Mouse (Mus musculus) left cerebral cortex, adult 8-10 months (tissue): ENCODE results near the gene Omp. TPM values are rescaled to one million over a fixed set of nuclear protein-coding genes. Genes with fewer than 3 reads are reported as not detected.
A peak's percentile ranks its signal among the peaks of the same experiment; 100 is the strongest.

Experiments
- DNase-seq, 2 experiments: peaks; one replicate each; pipeline ENCODE4 v3.0.0; 2022; ENCODE audit warnings: low spot score in 2 of 2
- total RNA-seq, 4 experiments: library from RNA; stranded (reverse); gene quantifications; 2 replicates each; pipeline ENCODE4 v1.2.4; 2022

Omp gene
- total RNA-seq, 4 experiments from 2014 or later: 0.55 to 1.4 (median 0.73) TPM

DNA sequence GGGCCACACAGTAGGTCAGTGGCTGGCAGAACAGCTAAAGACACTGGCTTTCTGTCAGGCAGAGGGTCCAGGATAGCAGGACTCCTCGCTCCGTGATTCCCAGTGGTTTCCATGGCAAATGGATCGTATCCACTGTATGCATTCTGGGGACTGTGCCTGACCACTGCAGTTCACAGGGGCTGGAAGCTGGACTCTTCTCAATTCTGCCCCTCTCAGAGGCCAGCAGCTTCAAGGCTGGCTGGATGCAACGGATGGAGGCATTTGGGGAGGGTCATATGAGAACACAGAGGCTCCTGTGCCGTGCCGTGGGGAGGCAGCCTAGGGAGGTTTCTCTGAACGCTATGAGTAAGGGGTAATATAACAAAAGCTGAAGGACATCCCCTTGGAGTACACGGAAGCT is 3.1 kb downstream of the Omp start:
- no peak for DNase-seq

DNA sequence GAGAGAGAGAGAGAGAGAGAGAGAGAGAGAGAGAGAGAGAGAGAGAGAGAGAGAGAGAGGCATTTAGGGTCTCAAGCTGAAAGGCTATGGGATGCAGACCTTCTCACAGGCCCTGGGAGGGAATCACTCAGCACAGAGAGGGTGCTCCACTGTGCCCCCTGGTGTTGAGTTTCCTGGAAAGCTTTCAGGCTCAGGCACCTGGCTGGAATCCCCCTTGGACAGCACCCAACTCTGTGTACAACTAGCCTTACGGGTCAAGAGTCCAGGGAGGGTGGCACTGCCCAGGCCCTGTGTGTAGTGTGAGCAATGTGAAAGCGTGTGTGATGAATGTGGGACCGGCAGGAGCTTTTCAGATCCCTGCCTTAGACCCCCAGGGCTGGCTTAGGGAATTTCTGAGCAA is 4.1 kb downstream of the Omp start:
- DNase-seq: no peak

DNA sequence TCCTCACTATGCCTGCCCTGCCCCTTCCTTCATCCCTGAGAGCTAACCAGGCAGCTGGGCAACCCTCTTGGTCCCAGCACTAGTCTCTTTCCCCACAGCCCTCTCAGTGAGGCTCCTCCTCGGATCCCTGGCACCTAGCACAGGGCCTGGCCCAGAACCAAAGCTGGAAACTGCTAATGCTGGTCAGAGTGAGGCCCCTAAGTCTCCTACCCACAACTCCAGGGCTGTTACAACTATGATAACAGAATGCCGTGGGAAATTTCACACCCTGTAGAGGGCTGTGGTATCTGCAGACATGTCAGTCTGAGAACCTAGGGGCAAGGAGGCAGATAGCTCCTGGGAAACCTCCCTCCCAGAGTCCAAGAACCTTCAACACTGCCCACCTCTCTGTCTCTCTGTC is 4.7 kb downstream of the Omp start:
- DNase-seq: no peak

DNA sequence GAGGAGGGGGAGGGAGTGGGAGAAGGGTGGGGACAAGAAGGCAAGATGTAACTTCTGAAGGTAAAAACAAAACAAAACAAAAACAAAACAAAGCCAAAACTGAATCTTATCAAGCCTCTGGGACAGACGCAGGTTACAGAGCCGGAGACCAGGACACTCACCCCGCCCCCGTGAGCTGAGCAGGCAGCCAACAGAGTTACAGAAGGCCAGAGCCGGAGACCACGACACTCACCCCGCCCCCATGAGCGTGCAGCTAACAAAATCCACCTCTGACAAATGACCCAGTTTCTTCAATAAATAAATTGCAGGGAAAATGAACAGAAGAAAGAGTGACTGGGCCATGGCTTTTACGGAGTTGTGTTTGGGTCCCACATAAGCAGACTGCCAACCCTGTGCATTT is 6.1 kb downstream of the Omp start:
- DNase-seq: no peak

DNA sequence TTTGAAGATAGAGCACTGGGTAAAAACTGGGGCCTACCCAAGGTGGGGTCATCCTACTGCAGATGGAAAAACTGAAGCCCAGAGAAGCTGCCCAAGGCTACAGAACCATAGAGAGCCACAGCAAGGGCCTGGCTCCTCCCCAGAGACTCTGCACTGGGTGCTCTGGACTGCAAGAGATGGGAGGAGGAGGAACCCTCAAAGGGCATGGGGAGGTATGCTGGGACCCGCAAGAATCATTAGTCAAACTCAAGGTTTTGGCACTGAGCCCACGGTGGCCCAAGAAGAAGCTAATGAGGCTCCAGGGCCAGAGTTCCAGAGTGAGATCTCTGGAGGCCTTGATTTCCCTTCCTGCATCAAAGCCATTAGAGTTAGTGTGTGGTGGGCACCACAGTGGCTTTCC is 7.3 kb downstream of the Omp start:
- DNase-seq: no peak

DNA sequence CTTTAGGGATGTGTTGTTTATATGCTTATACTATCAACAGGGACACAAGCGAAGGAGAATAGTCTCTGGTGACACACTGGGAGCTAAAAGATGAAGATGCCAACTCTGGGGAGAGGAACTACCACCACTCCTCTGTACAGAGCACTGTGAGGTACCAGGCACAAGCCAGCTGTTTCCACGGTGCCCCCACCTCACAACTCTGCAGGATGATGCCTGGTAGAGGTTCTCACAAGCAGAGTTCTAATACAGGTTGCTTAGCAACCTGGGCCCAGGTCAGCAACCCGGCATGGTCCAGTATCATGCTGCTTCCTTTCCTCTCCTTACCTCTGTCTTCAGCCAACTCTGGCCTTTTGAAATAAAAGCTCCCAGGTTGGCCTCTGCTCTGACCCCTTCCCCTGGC is 7.7 kb downstream of the Omp start:
- DNase-seq: no peak

DNA sequence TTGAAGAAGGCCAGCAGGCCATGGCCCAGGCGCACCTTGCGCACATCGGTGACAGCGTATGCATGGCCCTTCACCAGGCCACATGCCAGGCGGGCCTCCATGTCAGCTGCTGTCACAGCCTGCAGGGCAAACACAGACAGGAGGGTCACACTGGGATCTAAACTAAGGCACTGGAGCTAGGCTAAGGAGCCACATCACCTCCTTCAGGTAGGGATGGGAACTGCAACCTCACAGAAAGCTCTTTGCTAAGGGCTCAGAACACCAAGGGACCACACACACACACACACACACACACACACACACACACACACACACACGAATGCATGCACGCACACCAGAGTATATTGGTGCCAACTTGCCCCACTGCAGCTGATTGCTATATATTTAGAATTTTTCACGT is 13.6 kb downstream of the Omp start:
- DNase-seq: no peak

DNA sequence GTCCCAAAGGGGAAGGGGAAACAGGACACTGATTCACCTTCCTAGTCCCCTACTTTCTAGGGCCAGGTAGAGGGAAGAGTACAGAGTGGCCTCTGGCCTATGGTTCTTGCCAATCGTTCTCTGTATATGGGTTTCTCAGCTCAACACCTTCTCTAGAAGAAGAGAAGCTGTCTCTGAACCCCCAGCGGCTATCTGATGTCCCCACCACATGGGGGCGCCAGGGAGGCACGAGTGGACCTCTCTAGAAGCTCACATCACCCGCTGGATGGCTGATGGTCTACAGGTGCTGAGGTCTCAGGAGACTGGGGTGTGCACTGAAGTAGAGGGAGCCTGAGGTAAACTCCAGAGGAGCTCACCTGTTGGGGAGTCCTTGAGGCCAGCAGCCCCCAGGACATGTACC is 19.8 kb downstream of the Omp start:
- no peak for DNase-seq

DNA sequence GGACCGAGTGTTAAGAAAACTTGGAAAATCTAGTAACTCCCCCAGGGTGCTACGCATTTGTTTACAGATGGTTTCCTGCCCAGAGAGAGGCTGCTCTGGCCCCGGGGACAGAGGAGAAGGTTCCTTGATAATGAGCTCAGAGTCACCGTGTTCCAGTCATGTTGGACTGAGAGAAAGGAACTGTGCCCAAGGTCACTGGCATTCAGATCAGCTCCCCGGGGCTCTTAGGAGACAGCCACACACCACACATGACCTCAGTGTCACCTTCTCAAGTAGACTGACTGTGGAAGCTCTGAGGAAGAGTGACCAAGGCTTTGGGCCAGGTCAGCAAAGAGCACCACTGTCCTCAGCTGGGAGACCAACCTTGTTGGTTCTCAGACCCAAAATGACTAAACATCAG is 20.6 kb downstream of the Omp start:
- DNase-seq: no peak

DNA sequence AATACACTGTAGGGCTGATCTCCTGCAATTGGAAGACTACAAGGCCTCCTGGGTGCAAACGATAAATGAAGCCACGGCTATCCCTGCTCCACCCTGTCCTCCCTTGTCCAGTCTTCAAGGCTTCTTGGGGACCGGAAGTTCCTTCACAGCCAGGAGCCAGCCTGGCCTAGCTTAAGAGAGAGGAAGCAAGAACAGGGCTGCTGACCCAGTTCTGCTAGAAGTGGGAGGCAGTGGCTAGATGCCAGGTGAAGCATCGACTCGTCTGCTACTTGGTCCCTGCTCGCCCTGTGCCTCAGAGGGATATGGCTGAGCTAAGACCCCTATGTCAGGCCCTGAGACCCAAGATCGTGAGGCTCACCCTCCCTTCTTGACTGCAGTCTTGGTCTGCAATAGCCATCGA is 23.6 kb downstream of the Omp start:
- DNase-seq: no peak

DNA sequence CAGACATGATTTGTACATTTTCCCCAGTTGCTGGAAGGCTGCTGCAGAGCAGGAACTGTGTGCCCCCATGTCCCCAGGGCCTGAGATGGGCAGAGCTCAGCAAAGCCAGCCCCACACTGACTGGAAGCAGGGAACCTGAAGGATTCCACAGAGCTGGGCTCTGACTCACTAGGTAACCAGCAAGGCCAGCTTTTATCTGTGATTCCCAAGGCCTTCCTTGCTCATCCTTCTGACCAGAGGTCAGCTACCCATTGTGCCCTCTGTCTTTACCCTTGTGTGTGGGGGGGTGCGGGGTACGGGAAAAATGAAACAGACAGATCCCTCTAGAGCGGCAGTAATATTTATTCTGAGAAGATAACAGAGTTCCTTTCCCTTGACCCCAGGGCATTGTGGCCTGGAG is 24.1 kb downstream of the Omp start:
- DNase-seq: no peak

DNA sequence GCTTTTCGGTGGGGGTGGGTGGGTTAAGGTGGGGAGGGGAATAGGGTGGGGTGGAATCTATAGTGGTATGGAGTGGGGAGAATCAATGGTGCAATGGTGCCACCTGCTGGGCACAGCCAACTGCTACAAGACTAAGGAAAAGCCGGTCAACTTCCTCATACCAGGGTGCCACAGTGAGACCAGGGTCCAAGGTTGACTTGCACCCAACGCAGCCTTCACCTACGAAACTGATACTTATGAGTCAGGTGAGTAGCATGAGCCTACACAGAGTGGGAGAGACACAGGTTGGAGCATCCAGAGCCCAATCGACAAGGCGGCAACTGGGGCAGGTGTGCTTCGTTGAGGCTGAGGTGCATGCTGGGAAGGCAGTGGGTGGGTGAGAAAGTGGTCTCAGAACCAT is 25.0 kb downstream of the Omp start:
- DNase-seq: peak in 1 of 2 experiments; percentile 59

DNA sequence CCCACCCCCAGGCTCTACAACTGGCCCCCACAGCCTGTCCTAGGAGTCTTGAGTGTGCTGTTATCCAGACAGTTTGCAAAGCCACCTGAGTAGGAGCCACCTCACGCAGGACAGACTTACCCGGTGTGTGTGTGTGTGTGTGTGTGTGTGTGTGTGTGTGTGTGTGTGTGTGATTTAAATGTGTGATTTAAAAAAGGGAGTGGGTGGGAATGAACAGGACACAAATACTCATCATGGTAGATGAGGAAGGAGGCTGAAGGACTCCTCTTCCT is 25.4 kb downstream of the Omp start:
- DNase-seq: no peak

DNA sequence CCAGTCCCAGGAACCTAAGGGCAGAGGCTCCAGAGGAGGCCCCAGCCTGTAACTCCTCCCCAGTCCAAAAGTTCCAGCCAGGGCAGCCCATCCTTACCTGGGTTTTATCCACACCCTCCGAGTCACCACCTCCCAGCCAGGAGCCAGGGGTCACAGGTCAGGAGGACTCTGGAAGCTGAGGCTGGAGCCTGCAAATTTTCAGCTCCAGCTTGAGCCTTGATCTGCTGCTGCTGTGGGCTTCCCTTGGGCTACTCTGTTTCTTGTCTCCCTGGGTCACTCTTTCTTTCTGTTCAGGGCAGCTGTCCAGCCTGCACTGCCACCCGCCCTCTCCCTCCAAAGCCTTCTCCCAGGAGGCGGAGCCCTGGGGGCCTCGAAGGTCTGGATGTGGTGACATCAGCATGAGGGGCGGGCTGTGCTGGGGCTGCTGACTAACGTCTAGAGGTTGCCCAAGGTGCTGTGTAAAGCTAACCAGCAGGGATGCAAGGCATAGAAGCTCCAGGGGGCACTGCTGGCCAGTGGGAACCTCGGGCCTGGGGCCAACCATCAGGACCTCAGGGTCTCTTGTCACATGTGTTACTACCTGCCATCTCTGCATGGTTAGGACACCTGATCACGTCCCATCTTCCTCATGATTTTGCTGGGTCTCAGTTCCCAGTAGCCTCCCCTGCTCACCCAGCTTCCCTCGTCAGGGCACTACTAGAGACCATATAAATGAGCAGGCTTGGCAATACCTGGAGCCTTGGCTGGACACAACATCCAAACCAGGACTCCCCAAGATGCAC is 25.9 kb downstream of the Omp start, which contains the start of gene Myo7a:
Gene Myo7a, minus strand, starts transcription at position 346 of the 782 bp plus-strand sequence.
- no peak for DNase-seq

DNA sequence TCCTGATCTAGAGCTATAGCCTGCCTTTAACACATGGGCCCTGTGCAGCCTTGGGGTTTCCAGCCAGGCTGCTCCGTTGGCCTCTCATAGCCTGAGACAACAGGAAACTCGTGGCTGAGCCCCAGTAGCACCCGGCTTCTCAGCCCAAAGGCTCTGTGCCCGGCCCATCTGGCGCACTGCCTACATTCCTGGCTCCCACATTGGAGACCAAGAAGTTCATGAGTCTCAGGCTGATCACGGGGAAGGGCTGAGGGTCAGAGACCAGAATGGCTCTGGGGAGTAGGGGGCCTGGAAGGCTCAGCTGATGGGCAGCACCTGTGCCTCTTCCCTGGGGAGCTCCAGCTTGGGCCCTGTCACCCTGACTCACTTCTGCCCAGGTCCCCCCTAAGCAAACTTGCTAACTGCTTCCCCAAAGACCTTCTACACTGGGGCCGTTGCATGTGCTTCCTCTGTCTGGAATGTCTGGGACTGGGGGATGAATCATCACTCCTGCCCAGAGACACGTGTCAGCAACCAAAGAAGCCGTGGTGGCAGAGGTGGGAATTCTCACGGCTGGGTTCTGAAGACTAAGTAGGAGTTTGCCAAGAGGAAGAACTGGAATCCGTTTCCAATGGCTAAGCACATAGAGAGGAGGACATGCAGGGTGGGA is 28.2 kb downstream of the Omp start:
- DNase-seq: no peak

DNA sequence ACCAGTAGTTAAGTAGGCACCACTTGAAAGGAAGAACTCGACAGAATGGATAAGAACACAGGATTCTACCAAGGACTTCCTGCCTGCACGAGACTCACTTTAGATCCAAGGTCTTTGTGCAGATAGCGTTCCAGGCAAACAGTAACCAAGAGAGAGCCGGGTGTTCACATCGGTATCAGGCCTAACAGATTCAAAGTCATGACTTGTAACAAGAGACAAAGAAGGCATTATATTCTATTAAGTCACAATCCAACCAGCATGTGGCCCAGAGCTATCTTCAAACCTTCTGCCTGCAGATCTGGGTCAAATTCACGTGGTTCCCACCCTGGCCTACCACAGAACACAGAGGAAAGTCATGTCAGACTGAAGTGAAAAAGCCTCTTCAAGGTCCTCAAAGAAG is 30.6 kb downstream of the Omp start:
- no peak for DNase-seq

DNA sequence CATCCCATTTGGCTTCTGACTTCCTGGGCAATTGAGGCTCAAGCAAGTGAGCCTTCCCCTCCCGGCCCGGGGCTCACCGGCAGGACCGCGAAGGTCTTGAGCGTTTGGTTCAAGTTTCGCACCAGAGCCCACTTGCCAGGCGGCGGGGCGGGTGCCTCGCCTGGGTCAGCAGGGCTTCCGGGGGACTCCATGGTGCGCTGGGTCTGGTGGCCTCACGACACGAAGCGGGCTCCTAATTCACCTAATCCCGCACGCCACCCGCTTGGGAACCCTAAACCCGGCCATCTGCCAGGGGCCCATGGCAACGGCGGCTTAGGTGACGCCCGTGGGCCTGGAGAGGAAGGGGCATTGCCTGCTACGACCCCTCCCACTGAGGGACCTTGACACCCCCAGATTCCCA is 34.1 kb downstream of the Omp start:
- DNase-seq: no peak

DNA sequence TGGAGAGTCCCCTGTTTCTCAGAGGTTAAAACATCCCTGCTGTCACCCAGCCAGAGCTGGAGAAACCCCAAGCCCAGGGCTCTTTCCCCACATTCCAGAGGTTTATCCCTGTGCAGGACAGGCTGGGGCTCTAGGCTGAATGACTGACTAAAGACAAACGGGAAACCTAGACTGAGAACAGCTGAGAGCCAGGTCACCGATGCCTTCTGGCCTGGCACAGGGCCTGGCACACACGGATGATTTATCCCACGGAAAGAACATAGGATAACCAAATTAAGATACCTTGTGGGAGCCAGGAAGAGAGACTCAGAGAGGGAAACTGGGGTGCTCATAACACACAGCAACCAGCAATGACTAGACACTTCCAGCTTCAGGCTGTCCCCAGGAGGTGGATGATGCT is 35.5 kb downstream of the Omp start:
- DNase-seq: no peak

DNA sequence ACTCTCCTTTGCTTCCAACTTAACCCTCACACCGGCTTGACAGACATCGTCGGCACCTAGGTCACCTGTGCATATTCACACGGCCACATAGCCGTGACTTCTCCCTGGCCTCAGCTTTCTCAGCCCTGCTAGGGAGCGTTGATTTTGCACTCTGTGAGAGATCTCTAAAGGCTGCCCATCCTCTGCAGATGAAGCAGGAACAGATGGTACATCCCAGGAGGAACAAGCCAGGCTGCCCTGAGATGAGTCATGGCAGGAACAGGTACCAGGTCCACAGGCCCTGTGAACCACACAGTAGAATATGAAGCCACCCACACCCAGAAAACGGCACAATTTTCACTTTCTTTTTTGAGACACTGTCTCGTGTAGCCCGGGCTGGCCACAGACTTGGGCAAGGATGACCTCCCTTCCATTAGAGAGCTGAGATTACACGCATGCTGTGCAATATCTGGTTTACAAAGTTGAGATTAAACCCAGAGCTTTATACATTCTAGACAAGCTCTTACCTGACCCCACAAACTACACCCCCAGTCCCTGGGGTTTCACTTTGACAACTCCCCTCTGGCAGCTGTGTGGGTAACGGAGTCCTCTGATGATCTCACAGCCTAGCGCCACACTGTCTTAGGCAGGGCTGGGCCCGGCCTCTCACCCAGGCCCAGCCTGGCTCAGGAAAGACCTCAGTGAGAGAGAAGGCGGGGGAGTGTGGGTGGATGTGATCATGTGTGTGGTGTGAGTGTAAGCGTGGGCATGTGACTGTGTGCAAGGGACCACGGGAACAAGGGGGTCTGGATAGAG is 36.5 kb downstream of the Omp start:
- peak in 1 of 2 experiments; percentile 59 for DNase-seq

DNA sequence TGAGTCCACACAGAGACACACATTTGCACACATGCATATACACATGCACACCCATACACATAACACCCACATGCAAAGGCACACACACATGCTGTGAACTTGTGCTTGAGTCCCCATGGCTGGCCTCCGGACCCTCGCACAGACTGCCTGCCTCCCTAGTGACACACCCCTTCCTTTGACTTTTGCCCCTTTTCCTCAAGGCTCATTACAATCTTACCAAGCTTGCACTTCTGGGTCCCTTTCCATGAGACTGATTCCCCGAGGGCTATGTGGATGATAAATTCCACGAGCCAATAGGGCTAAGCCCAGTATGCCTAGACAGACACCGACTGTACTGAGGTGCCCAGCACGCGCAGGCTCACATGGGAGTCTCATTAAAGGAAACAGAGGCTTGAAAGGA is 39.0 kb downstream of the Omp start:
- no peak for DNase-seq

DNA sequence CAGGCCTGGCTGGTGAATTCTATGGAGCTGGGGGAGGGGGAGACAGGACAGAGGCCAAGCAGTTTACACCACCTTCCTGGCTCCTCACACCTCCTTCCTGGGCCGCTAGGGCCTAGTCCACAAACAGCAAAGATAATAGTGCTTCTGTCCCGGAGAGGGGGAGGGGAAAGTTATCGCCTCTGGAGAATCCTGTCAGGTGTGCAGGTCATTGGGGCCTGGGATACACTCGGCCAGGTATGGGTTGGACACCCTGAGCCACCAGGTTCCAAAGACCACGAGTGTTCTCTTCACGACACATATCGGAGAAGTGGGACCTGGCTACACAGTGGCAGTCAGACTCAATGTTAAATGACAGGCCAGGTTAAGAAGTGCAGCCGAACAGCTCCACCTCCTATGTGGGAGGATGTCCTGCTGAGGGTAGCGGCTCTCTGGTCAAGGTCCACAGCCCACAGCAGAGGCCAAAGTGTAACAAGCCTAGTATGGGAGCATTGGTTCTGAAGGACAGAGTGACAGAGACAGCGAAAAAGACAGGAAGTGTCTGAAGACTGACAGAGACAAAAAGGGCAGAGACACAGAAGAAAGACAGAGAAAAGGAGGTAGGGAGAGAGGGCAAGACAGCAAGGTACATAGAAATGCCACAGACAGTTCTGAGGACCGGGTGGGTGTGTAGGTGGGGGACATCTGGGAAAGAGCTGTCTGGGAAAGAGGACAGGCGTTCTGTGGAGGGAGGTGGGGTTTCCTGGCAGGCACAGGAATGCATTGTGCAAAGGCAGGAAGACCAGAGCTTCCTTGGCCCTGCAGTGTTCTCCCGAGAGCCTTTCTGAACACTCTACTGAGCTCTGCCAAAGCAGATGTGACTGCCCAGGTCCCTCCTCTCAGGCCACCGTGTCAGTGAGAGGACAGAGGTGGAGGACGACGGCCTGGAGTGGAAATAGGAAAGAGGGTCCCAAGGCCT is 40.5 kb downstream of the Omp start:
- peak in 1 of 2 experiments; percentile 26 for DNase-seq

DNA sequence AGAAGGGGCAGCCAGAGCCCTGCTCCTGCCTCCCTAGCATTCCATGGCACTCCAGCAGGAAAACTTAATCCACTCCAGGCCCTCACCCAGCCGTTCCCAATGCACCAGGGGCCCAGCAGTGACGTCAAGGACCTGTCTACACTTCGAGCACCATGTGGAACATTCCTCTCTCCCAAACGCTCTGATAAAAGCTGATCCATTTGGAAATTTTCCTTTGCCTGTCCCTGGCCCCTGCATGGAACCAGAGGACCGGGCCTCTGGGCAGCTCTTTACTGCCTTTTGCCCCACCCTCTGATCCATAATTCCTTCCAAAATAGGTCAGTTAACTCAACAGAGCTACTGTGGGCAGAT is 41.4 kb downstream of the Omp start:
- DNase-seq: no peak
